Mouse (Mus musculus) lung, adult 2 months (tissue): ENCODE data around the gene Sulf2. TPM values are rescaled to one million over a fixed set of nuclear protein-coding genes. Genes with fewer than 3 reads are reported as not detected.

Experiments used
- DNase-seq: peaks from one replicate; pipeline ENCODE4 v3.0.0; 2022
- H3K4me1 ChIP-seq: fragments of 200-500 bp; 2 replicates; pipeline ENCODE4 v1.6.1; 2011; ENCODE audit warnings: low read length; ENCODE audit not compliant: control insufficient read depth, insufficient read depth
- H3K4me3 ChIP-seq: fragments of 200-500 bp; replicated peaks from 2 replicates; pipeline ENCODE3; 2011; ENCODE audit warnings: low read depth, mild to moderate bottlenecking, control low read depth, low read length; ENCODE audit errors: extremely low read depth
- CTCF ChIP-seq: fragments of 200-500 bp; IDR thresholded peaks from 2 replicates; pipeline ENCODE4 v1.5.1; 2011; ENCODE audit warnings: mild to moderate bottlenecking, low read length, control low read depth; ENCODE audit not compliant: insufficient read depth
- POLR2A ChIP-seq: fragments of 200-500 bp; IDR thresholded peaks from 2 replicates; pipeline ENCODE4 v1.6.1; 2011; ENCODE audit warnings: low read depth, mild to moderate bottlenecking, control low read depth, low read length, borderline replicate concordance; ENCODE audit errors: extremely low read depth
- WGBS: fragments of 180-500 bp; shearing (Covaris S2); methylation state at CpG from one replicate; pipeline ENCODE4 v1.1.7; 2018; 5-methylcytosine and 5-hydroxymethylcytosine counted together
- polyA plus RNA-seq: library from polyadenylated mRNA; depleted of rRNA; stranded (reverse); fragments of >200 nt; gene quantifications from 2 replicates; pipeline ENCODE4 v1.2.3, GENCODE M21; 2012

Sulf2 gene
- polyA plus RNA-seq, 1 experiment: 37.6 TPM

GRCm38 (mm10) chr2:166142561-166143112 is 12.8 kb downstream of the Sulf2 start:
- no peak for DNase-seq
- TF ChIP-seq CTCF: no peak
- no peak for TF ChIP-seq POLR2A
- Histone ChIP-seq H3K4me3 (no peak overlapping the region), H3K4me1 (no peaks in the 10 kb centered on the region)
- 38% methylated on average over 19 of the region's 19 CpGs for WGBS

DNA sequence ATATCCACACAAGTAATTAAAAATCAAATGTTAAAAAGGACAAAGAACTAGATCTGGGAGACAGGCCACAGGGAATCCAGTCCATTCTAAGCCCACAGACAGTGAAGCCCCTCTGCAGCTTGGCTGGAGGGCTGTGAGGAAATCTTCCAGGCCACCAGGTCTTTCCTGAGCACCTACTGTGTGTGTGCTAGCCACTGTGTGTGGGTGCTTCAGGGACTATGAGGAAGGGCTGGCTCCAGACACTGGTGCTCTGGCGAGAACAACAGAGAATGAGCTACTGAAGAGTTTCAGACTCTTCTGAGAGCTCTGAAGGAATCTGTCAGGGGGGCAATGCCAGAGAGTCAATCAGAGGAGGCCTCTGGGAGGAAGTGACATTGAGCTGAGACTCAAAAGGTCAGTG is 13.6 kb downstream of the Sulf2 start:
- DNase-seq: no peak
- no peak overlapping the region for H3K4me3 ChIP-seq
- H3K4me1 ChIP-seq: no peaks in the 10 kb centered on the region
- TF ChIP-seq POLR2A (no peak), CTCF (no peak)
- 80% methylated on average over 1 of the region's 1 CpGs for WGBS

- DNase-seq: no peak
- WGBS: 87% methylated on average over 6 of the region's 6 CpGs
- no peak for TF ChIP-seq CTCF
- no peak for TF ChIP-seq POLR2A
- Histone ChIP-seq H3K4me1 (no peaks in the 10 kb centered on the region), H3K4me3 (no peak overlapping the region)
Observed at GRCm38 (mm10) chr2:166141039-166141438, 14.4 kb downstream of the Sulf2 start.

DNA sequence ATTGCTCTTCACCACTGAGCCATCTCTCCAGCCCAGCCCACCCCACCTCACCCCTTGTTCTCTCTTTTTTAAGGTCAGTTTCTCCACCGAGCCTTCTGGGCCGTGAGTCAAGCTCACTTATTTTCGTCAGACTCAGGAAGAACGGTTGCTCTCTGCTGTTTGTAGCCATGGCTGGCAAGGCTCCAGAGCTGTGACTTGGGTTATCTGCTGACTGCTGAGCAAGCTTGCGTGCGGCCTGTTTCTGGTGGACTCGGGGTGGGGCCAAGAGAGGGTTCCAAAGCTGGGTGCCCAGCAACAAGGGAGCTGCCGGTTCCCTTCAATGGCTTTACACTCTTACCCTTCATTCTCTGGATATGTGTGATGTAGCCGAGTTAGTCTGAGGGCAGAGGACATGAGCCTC is 15.0 kb downstream of the Sulf2 start:
- peak; percentile 35 for DNase-seq
- 50% methylated on average over 9 of the region's 9 CpGs for WGBS
- H3K4me1 ChIP-seq: no peaks in the 10 kb centered on the region
- H3K4me3 ChIP-seq: no peak overlapping the region
- TF ChIP-seq POLR2A (no peak), CTCF (no peak)

DNA sequence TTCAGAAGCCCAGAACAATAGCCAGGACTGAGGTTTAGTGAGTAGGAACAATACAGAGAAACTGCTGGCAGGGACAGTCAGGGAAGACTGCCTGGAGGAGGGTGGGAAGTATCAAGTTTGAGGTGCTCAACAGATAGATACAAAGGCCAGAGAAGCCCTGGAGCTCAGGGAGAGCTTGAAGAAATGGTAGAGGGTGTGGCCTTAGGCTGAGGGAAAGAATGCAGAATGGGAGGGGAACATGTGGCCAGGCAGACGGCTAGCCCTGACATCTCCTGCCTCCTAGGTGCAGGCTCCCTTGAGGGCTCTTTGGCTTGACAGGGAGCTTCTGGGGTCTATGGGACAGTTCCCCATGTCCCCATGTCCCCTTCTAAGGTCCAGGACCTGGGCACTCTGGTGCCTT is 17.2 kb downstream of the Sulf2 start:
- no peak for DNase-seq
- TF ChIP-seq CTCF: no peak
- TF ChIP-seq POLR2A: no peak
- no peaks in the 10 kb centered on the region for H3K4me1 ChIP-seq
- H3K4me3 ChIP-seq: no peak overlapping the region
- WGBS: 73% methylated on average over 1 of the region's 1 CpGs

DNA sequence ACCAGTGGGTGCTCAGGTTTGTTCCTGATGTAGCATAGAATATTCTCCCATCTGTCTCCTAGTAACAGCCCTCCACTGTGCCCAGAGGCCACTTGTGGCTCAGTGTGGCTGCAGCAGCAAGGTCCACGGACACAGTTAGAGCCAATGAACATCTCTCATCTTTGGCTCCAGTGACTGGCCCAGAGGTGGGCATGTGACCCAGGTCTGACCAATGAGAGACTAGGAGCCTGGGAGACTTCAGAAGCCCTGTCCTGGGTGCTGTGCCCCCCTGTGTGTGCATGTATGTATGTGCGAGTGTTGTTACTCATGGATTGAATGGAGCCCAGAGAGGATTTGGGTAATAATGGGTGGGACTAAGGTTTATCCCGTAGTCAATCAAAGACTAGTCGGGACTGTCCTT is 18.0 kb downstream of the Sulf2 start:
- no peak overlapping the region for H3K4me3 ChIP-seq
- H3K4me1 ChIP-seq: no peaks in the 10 kb centered on the region
- TF ChIP-seq POLR2A: no peak
- TF ChIP-seq CTCF: no peak
- 84% methylated on average over 4 of the region's 4 CpGs for WGBS
- no peak for DNase-seq

DNA sequence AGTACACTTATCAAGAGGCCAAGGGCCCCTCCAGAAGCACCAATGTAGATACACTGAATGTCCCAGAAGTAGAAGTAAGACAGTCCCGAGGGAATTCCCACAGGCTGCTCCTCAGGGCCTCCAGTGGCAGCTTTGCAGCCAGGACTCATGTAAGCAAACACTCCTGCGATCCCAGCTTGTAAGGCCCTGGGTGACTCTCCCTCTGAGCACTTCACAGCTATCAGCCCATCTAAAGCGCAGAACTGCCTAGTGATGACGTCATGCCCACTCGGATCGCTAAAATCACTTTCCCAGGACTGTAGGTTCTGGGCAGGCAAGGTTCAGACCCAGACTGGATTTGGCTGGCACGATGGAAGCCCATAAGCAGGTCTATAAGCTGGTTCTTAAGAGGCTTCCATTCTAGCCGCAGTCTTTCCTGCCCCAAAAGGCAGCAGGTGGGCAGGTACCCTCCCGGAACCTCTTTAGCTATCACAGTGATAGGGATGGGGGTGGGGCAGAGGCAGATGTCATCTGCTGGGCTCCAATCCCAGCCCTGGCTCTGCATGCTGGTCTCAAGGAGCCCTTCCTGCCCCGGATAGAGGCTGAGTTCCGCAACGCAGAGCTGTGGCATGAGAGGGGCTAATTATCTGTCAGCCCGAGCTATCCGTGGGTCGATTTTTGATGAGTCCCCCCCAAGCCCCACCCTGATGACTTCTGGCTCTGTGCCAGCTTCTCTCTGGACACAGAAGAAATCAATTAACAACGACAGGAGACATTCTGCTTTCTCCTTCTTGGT is 19.6 kb downstream of the Sulf2 start:
- peak; percentile 25 for DNase-seq
- 29% methylated on average over 16 of the region's 16 CpGs for WGBS
- H3K4me1 ChIP-seq: no peaks in the 10 kb centered on the region
- H3K4me3 ChIP-seq: no peak overlapping the region
- TF ChIP-seq POLR2A (no peak), CTCF (no peak)

- TF ChIP-seq CTCF (no peak), POLR2A (no peak)
- 88% methylated on average over 4 of the region's 4 CpGs for WGBS
- no peak overlapping the region for H3K4me3 ChIP-seq
- H3K4me1 ChIP-seq: peaks cover 5% of the 10 kb centered on the region; the same call in 1 of the 2 replicates
- DNase-seq: no peak
Observed at GRCm38 (mm10) chr2:166128756-166129155, 26.7 kb downstream of the Sulf2 start.

DNA sequence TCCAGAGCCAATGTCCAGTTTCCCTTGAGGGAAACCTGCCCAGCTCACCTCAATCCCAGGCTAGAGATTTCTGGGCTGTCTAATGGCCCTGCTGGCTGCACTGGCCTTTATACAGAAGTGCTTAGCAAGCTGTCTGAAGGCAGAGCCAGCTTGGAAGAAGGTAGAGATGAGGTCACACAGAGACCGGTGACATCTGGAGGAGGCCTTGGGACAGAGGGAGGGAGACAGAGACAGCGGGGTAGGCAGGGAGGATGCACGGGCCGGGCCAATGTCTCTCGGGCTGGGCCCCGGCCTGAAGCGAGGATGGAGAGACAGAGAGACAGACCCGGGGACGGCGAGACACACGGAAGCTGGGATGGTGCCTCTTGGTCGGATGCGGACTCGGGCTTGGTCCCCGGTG is 27.4 kb downstream of the Sulf2 start:
- TF ChIP-seq POLR2A: no peak
- TF ChIP-seq CTCF: no peak
- H3K4me3 ChIP-seq: no peak overlapping the region
- H3K4me1 ChIP-seq: peaks cover 5% of the 10 kb centered on the region; the same call in 1 of the 2 replicates
- no peak for DNase-seq
- 90% methylated on average over 15 of the region's 15 CpGs for WGBS

GRCm38 (mm10) chr2:166126343-166126742 is 29.1 kb downstream of the Sulf2 start:
- TF ChIP-seq CTCF (no peak), POLR2A (no peak)
- WGBS: 71% methylated on average over 11 of the region's 11 CpGs
- DNase-seq: no peak
- Histone ChIP-seq H3K4me3 (no peak overlapping the region), H3K4me1 (peaks cover 5% of the 10 kb centered on the region; the same call in 1 of the 2 replicates)
